Mouse (Mus musculus) heart, embryonic 11.5 days (tissue): ENCODE measurements around the gene Ctcf. TPM values are rescaled to one million over a fixed set of nuclear protein-coding genes. Genes with fewer than 3 reads are reported as not detected.

ENCODE experiments used
- ATAC-seq: fragments of 200-750 bp; cut with Nextera tagmentation; replicated peaks from 2 replicates; pipeline ENCODE4 v1.8.0; 2017; ENCODE audit warnings: moderate library complexity; ENCODE audit not compliant: insufficient number of reproducible peaks, low FRiP score, low TSS enrichment
- H3K27ac ChIP-seq: fragments of 300-500 bp; sonication (generic); 2 replicates; pipeline ENCODE4 v1.5.1; 2014; ENCODE audit warnings: mild to moderate bottlenecking, low read depth, low read length
- H3K27me3 ChIP-seq: fragments of 300-500 bp; sonication (generic); 2 replicates; pipeline ENCODE4 v1.6.1; 2014; ENCODE audit warnings: mild to moderate bottlenecking, low read length, mixed read lengths; ENCODE audit not compliant: control insufficient read depth, insufficient read depth
- H3K36me3 ChIP-seq: fragments of 300-500 bp; sonication (generic); 2 replicates; pipeline ENCODE4 v1.6.1; 2014; ENCODE audit warnings: mild to moderate bottlenecking, low read length, moderate library complexity, mixed read lengths; ENCODE audit not compliant: control insufficient read depth, insufficient read depth
- H3K4me1 ChIP-seq: fragments of 300-500 bp; sonication (generic); 2 replicates; pipeline ENCODE4 v1.6.1; 2014; ENCODE audit warnings: low read length; ENCODE audit not compliant: control insufficient read depth, insufficient read depth
- H3K4me2 ChIP-seq: fragments of 300-500 bp; sonication (generic); 2 replicates; pipeline ENCODE4 v1.6.1; 2014; ENCODE audit warnings: mild to moderate bottlenecking, moderate library complexity
- H3K4me3 ChIP-seq: fragments of 300-500 bp; sonication (generic); 2 replicates; pipeline ENCODE4 v1.5.1; 2014; ENCODE audit warnings: low read depth, low read length
- H3K9ac ChIP-seq: fragments of 300-500 bp; sonication (generic); 2 replicates; pipeline ENCODE4 v1.6.1; 2014; ENCODE audit warnings: mild to moderate bottlenecking, low read depth, low read length, moderate library complexity
- H3K9me3 ChIP-seq: fragments of 300-500 bp; sonication (generic); replicated peaks from 2 replicates; pipeline ENCODE4 v1.6.1; 2016; ENCODE audit warnings: low read length; ENCODE audit not compliant: control insufficient read depth
- WGBS: fragments of 180-500 bp; shearing (Covaris S2); extraction: QIAGEN DNeasy Blood & Tissue Kit; methylation state at CpG from one replicate; pipeline ENCODE4 v1.1.7; 2014; ENCODE audit not compliant: insufficient replicate concordance; 5-methylcytosine and 5-hydroxymethylcytosine counted together
- polyA plus RNA-seq: library from polyadenylated mRNA; unstranded; fragments of >200 nt; fragmentation: Nextera tagmentation; extraction: Ambion mirVana; gene quantifications from 2 replicates; pipeline ENCODE4 v1.2.1, GENCODE M21; 2014

The Ctcf gene
- polyA plus RNA-seq, 1 experiment from 2014 or later: 66.3 TPM

- peaks cover 3% of the 10 kb centered on the region; the same call in 1 of the 2 replicates for H3K36me3 ChIP-seq
- no peak overlapping the region for H3K4me3 ChIP-seq
- no peak overlapping the region for H3K27ac ChIP-seq
- 87% methylated on average over 17 of the region's 17 CpGs for WGBS
- H3K4me2 ChIP-seq: no peak overlapping the region
- no peaks in the 10 kb centered on the region for H3K9me3 ChIP-seq
- H3K4me1 ChIP-seq: peaks cover 23% of the 10 kb centered on the region
- ATAC-seq: no peak
- no peak overlapping the region for H3K9ac ChIP-seq
- H3K27me3 ChIP-seq: peaks cover 15% of the 10 kb centered on the region
Measured at GRCm38 (mm10) chr8:105697196-105697780, 60.9 kb downstream of the Ctcf start.

- no peak overlapping the region for H3K27ac ChIP-seq
- 89% methylated on average over 5 of the region's 5 CpGs for WGBS
- no peak overlapping the region for H3K9ac ChIP-seq
- H3K4me3 ChIP-seq: no peak overlapping the region
- ATAC-seq: no peak
- H3K9me3 ChIP-seq: no peaks in the 10 kb centered on the region
- H3K36me3 ChIP-seq: peaks cover 3% of the 10 kb centered on the region; the same call in 1 of the 2 replicates
- peaks cover 21% of the 10 kb centered on the region for H3K4me1 ChIP-seq
- no peak overlapping the region for H3K4me2 ChIP-seq
- H3K27me3 ChIP-seq: peaks cover 13% of the 10 kb centered on the region
Measured at GRCm38 (mm10) chr8:105698734-105699133, 62.4 kb downstream of the Ctcf start.

GRCm38 (mm10) chr8:105699488-105700215 is 63.3 kb downstream of the Ctcf start:
- ATAC-seq: no peak
- Histone ChIP-seq H3K27me3 (peaks cover 6% of the 10 kb centered on the region), H3K4me1 (peaks cover 13% of the 10 kb centered on the region), H3K36me3 (peaks cover 3% of the 10 kb centered on the region; the same call in 1 of the 2 replicates), H3K9me3 (no peaks in the 10 kb centered on the region), H3K9ac (peak overlapping the region; percentile 77), H3K4me3 (peak overlapping the region; percentile 69), H3K27ac (no peak overlapping the region), H3K4me2 (peak overlapping the region; percentile 98)
- WGBS: 88% methylated on average over 11 of the region's 11 CpGs

GRCm38 (mm10) chr8:105700566-105700965 is 64.2 kb downstream of the Ctcf start:
- H3K27ac ChIP-seq: peak overlapping the region; percentile 90
- peak overlapping the region; percentile 69 for H3K4me3 ChIP-seq
- H3K4me2 ChIP-seq: peak overlapping the region; percentile 98
- peaks cover 13% of the 10 kb centered on the region for H3K4me1 ChIP-seq
- H3K9me3 ChIP-seq: no peaks in the 10 kb centered on the region
- 0% methylated on average over 21 of the region's 21 CpGs for WGBS
- peaks cover 3% of the 10 kb centered on the region; the same call in 1 of the 2 replicates for H3K36me3 ChIP-seq
- no peaks in the 10 kb centered on the region for H3K27me3 ChIP-seq
- peak; percentile 28 for ATAC-seq
- H3K9ac ChIP-seq: peak overlapping the region; percentile 77

GRCm38 (mm10) chr8:105700966-105701824 is 64.8 kb downstream of the Ctcf start, which contains the start of the genes Acd and Pard6a:
Gene Acd (minus strand): TSS chr8:105701102.
Gene Pard6a (plus strand): TSS chr8:105701148.
- H3K4me1 ChIP-seq: peaks cover 13% of the 10 kb centered on the region
- peak within 1 kb of the TSS; percentile 98 for H3K4me2 ChIP-seq
- peaks cover 3% of the 10 kb centered on the region; the same call in 1 of the 2 replicates for H3K36me3 ChIP-seq
- H3K4me3 ChIP-seq: peak within 1 kb of the TSS; percentile 69
- H3K27ac ChIP-seq: peak within 1 kb of the TSS; percentile 90
- peak; percentile 66 for ATAC-seq
- under 1% methylated on average over 60 of the region's 60 CpGs for WGBS
- H3K9me3 ChIP-seq: no peaks in the 10 kb centered on the region
- H3K27me3 ChIP-seq: no peaks in the 10 kb centered on the region
- H3K9ac ChIP-seq: peak within 1 kb of the TSS; percentile 77

GRCm38 (mm10) chr8:105702001-105702401 is 65.6 kb downstream of the Ctcf start:
- Histone ChIP-seq H3K9me3 (no peaks in the 10 kb centered on the region), H3K36me3 (peaks cover 3% of the 10 kb centered on the region; the same call in 1 of the 2 replicates), H3K4me2 (peak overlapping the region; percentile 98), H3K27ac (no peak overlapping the region), H3K4me3 (peak overlapping the region; percentile 69), H3K9ac (peak overlapping the region; percentile 77), H3K4me1 (peaks cover 14% of the 10 kb centered on the region), H3K27me3 (no peaks in the 10 kb centered on the region)
- no peak for ATAC-seq
- 56% methylated on average over 18 of the region's 18 CpGs for WGBS

- Histone ChIP-seq H3K9me3 (no peaks in the 10 kb centered on the region), H3K27ac (no peak overlapping the region), H3K4me1 (peaks cover 16% of the 10 kb centered on the region), H3K4me3 (no peak overlapping the region), H3K36me3 (peaks cover 3% of the 10 kb centered on the region; the same call in 1 of the 2 replicates), H3K27me3 (no peaks in the 10 kb centered on the region), H3K4me2 (no peak overlapping the region), H3K9ac (no peak overlapping the region)
- ATAC-seq: no peak
- 89% methylated on average over 24 of the region's 24 CpGs for WGBS
Measured at GRCm38 (mm10) chr8:105702731-105703415, 66.5 kb downstream of the Ctcf start.
